Mouse (Mus musculus) naive thymus-derived CD4-positive, alpha-beta T cell, adult 2 months (primary cell): ENCODE measurements around the gene Tmem115.
"Not testable (repeated sequence)": the region's sequence is repeated elsewhere in the genome, so short reads cannot be mapped to it uniquely, and the experiment has no call there.

Experiments used
- DNase-seq: peaks from one replicate; pipeline ENCODE4 v3.0.0-alpha.2; 2011; ENCODE audit warnings: low read depth

The Tmem115 gene

GRCm38 (mm10) chr9:107571534-107572326 is 38.0 kb downstream of the Tmem115 start:
- DNase-seq: no peak

GRCm38 (mm10) chr9:107572327-107572662 is 38.5 kb downstream of the Tmem115 start:
- no peak for DNase-seq

- DNase-seq: not testable (repeated sequence)
Measured at GRCm38 (mm10) chr9:107573774-107574173, 40.0 kb downstream of the Tmem115 start.

- no peak for DNase-seq
Measured at GRCm38 (mm10) chr9:107575579-107576356, 42.0 kb downstream of the Tmem115 start.

GRCm38 (mm10) chr9:107576357-107577107 is 42.8 kb downstream of the Tmem115 start, which contains the start of gene Hyal1:
TSS of gene Hyal1 (plus strand) at chr9:107576927.
- no peak for DNase-seq

DNA sequence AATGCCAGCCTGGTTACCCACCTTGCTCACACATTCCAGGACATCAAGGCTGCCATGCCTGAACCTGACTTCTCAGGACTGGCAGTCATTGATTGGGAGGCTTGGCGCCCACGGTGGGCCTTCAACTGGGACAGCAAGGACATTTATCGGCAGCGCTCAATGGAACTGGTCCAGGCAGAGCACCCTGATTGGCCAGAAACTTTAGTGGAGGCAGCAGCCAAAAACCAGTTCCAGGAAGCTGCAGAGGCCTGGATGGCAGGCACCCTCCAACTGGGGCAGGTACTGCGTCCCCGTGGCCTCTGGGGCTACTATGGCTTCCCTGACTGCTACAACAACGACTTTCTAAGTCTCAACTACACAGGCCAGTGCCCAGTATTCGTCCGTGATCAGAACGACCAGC is 44.1 kb downstream of the Tmem115 start:
- DNase-seq: no peak

DNA sequence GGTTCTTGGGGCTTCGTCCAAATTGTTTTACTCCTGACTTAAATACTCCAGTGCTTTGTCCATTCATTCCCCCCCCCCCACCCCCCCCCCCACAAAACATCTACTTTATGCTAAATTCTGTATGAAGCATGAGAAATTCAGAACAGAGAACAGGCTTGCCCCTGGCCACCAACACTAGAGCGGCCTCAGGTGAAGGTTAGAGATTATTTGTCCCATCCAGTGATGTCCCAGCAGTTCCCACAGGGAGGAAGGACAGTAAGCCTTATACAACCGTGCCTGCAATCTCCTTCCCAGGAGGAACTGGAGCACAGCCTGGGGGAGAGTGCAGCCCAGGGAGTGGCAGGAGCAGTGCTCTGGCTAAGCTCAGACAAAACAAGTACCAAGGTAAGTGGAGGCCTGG is 44.8 kb downstream of the Tmem115 start, which contains the start of gene Naa80:
Gene Naa80, plus strand, starts transcription at position 301 of the 400 bp plus-strand sequence.
- DNase-seq: no peak

DNA sequence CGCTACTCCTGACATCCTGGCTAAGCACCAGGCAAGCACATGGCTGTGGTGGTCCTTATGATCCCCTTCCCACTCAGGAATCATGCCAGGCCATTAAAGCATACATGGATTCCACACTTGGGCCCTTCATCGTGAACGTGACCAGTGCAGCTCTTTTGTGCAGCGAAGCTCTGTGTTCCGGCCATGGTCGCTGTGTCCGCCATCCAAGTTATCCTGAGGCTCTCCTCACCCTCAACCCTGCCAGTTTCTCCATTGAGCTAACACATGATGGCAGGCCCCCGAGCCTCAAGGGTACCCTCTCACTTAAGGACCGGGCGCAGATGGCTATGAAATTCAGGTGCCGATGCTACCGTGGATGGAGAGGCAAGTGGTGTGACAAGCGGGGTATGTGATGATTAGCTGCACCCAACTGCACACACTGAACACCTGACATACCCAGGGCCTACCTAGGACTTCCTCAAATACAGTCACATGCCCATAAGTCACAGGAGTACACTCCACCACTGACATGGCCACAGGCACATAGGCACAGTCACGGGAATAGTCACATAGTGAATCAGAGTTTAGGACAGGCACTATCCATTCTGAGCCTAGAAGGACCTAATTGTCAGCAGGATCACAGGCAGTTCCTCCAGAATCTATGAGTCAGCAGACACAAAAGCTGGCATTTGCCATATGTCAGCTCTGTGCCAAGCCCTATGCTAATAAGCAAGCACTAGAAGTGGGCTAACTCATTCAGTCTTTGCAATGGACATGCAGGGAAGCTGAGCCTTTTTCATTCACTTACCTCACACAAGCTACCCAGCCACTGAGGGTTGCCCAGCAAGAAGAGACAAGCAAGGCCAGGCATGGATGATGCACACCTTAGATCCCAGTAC is 45.5 kb downstream of the Tmem115 start:
- no peak for DNase-seq

DNA sequence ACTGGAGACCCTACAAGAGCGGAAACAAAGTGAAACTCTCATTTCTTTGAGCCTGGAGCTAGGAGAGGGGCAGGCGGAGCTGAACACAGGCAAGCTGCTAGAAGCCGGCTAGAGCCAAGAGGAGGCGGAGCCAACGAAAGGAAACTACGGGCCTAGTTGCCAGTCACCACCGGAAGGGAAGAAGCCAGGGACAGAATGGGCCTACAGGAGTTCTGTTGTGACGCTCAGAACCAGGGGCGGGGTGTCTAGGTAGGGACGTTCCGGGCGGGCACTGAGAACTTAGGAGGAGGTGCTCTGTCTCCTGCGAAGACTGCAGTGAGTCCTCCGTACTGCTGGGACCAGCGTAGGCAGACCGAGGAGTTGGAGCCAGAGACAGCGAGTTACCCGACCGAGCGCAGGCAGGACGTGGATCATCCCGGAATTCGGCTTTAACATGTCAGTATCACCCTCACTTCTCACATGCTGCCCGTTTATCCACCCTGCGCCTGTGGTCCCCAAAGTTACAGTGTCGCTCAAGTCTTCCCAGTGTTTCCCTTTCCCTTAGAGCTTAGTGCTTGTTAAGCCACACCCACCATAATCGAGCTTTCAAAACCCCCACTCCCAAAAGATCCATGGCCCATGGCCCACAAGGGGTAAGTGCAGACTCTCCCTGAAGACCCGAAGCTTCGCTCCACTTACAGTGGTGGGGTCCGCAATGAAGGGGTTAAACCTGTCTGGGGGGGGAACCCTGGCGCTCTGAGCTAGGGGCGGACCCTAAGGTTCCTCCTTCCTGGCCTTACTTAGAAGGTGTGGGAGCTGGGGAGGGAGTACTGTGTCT is 47.0 kb downstream of the Tmem115 start, which contains the start of gene Hyal3:
Gene Hyal3, plus strand, starts transcription at position 318 of the 817 bp plus-strand sequence.
- peak; percentile 93 for DNase-seq

DNA sequence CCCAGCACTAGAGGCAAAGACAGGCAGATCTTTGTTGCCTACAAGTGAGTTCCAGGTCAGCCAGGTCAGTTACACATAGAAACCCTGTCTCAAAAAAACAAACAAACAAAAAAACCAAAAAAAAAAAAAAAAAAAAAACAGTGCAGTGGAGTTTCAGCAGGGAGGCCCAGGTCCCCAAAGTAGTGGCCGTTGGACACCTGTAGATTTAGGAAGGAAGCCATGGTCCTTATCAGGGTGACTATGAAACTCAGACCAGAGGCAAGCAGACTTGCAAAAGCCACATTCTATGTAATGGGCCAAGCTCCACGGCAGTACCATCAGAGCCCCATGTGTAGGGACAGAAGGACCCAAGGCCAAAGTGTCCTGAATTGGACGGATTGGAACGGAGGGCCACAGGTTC is 47.8 kb downstream of the Tmem115 start:
- no peak for DNase-seq

- DNase-seq: no peak
Measured at GRCm38 (mm10) chr9:107582509-107583062, 48.8 kb downstream of the Tmem115 start.

DNA sequence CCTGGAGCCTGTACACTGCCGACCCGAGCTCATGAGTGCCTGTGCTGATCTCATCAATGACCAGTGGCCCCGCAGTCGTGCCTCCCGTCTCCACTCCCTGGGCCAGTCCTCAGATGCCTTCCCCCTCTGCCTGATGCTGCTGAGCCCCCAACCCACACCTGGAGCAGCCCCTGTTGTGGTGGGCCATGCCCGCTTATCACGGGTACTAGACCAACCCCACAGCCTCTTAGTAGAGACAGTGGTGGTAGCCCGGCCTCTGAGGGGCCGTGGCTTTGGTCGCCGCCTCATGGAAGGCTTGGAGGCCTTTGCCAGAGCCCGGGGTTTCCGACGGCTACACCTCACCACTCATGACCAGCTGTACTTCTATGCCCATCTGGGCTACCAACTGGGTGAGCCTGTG is 49.4 kb downstream of the Tmem115 start:
- DNase-seq: no peak

DNA sequence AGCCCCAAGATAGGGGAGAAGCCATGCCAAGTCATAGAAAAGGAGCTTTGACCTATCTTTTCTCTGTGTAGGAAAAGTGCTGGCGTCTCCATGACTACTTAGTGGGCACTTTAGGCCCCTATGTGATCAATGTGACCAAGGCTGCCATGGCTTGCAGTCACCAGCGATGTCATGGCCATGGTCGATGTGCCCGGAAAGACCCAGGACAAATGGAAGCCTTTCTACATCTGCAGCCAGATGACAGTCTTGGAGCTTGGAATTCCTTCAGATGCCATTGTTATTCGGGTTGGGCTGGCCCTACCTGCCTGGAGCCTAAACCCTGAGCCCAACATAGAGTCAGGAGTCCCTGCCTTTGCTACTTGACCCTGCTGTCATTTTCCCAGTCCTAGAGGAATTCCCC is 52.8 kb downstream of the Tmem115 start:
- DNase-seq: no peak

- DNase-seq: peak; percentile 98
Measured at GRCm38 (mm10) chr9:107586974-107587832, 53.5 kb downstream of the Tmem115 start, which contains the start of gene Ifrd2. TSS of gene Ifrd2 (plus strand) at chr9:107587642.

DNA sequence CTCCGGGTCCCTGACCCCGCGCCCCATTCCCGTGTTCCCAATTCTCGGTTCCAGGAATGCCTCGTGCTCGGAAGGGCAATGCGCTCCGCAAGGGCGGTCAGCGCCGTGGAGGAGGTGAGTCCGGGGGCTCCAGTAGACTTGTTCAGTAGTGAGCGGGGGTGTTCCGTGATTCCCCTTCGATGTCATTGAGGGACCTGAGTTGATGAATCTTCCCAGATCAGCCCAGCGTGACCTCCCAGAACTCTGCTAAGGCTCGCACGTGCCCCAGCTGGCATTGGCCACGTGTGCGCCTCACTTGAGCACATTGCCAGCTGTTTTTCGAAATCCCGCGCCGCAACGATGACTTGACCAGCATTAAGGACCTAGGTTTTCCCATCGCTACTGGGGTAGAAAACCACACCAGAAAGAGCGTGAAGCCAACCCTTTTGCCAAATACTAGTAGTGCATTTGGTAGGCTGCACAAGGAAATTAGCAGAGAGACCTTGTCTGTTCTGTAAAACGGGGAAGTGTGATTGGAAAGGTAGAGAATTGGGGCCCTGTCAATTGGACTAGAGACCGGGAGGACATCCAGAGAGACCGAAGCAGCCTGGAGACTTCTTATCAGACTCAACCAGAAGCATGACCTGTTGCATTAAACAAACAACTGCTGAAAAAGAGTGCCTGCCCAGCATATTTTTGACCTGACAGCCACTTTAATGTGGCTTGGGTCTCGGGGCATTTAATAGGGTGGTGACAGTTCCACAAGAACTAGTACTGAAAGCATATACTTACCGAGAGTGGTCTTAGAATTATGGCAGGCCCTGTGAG is 54.3 kb downstream of the Tmem115 start:
- no peak for DNase-seq
